ENCODE assay signal across 12 mouse cellular contexts in genomic region chr10:19352006-19352877, GRCm38 (mm10). TPM values are rescaled to one million over a fixed set of nuclear protein-coding genes. Genes with fewer than 3 reads are reported as not detected.
DNase-seq lines count a peak whose midpoint lies in the region; ATAC-seq and TF ChIP-seq lines count a peak whose summit lies in the region.
"Had no signal": no experiment of that assay in that cellular context is flagged by ENCODE, and none has a peak within 500 bp of the region (broad histone marks: within the 10 kb centered on the region; RNA-seq: fewer than 3 reads in every experiment).

No protein-coding gene starts in this region.

- peaks cover 75% of the 10 kb centered on the region for H3K27me3 ChIP-seq in heart, postnatal 0 days (ENCODE audit: control insufficient read depth, insufficient read depth, low read length)
- peaks cover 99% of the 10 kb centered on the region for H3K27me3 ChIP-seq in embryonic facial prominence, embryonic 10.5 days (replicated peaks; ENCODE audit: low read depth, poor library complexity, severe bottlenecking)
- H3K27me3 ChIP-seq in hindbrain, embryonic 15.5 days, result peaks cover 73% of the 10 kb centered on the region

- H3K4me3 ChIP-seq in heart, postnatal 0 days (ENCODE audit: low read depth, low read length), result peak overlapping the region; percentile 15
- peak overlapping the region; percentile 35 for H3K4me3 ChIP-seq in embryonic facial prominence, embryonic 10.5 days
- H3K4me3 ChIP-seq in hindbrain, embryonic 15.5 days, result no peak overlapping the region

- 4% methylated on average over 24 of the region's 24 CpGs for WGBS in heart, postnatal 0 days
- WGBS in embryonic facial prominence, embryonic 10.5 days, result 1% methylated on average over 24 of the region's 24 CpGs
- WGBS in hindbrain, embryonic 15.5 days, result 1% methylated on average over 24 of the region's 24 CpGs

- no peak overlapping the region for H3K27ac ChIP-seq in heart, postnatal 0 days (ENCODE audit: low read depth)
- H3K27ac ChIP-seq in embryonic facial prominence, embryonic 10.5 days (replicated peaks), result no peak overlapping the region
- no peak overlapping the region for H3K27ac ChIP-seq in hindbrain, embryonic 15.5 days (replicated peaks)

- H3K36me3 ChIP-seq in heart, postnatal 0 days (replicated peaks; ENCODE audit: control insufficient read depth, insufficient read depth, low read length), result no peaks in the 10 kb centered on the region
- no peaks in the 10 kb centered on the region for H3K36me3 ChIP-seq in embryonic facial prominence, embryonic 10.5 days (replicated peaks)
- no peaks in the 10 kb centered on the region for H3K36me3 ChIP-seq in hindbrain, embryonic 15.5 days

- ATAC-seq in heart, postnatal 0 days (ENCODE audit: insufficient read depth, low read depth), result no peak
- no peak for ATAC-seq in hindbrain, embryonic 15.5 days (ENCODE audit: low FRiP score, low read depth)

- TF ChIP-seq CTCF in heart, postnatal 0 days (IDR thresholded peaks at IDR 0.05; ENCODE audit: low read depth), result no peak

- TF ChIP-seq EP300 in heart, postnatal 0 days (IDR thresholded peaks at IDR 0.05; ENCODE audit: low read depth), result no peak

- H3K4me2 ChIP-seq in heart, postnatal 0 days (ENCODE audit: low read depth, low read length), result no peak overlapping the region
- H3K4me2 ChIP-seq in hindbrain, embryonic 15.5 days, result 0 out of 2 replicates have a peak overlapping the region, but pooled peaks have one; percentile 9

- H3K9ac ChIP-seq in heart, postnatal 0 days (replicated peaks; ENCODE audit: low read depth, low read length), result no peak overlapping the region
- H3K9ac ChIP-seq in hindbrain, embryonic 15.5 days, result no peak overlapping the region

- DNase-seq in heart, postnatal 0 days (ENCODE audit: low spot score), result no peak
- no peak for DNase-seq in heart, postnatal 4 days
- DNase-seq in embryonic facial prominence, embryonic 10.5 days (ENCODE audit: low spot score), result peak; percentile 49
- peak; percentile 38 for DNase-seq in retina, embryonic 14.5 days (ENCODE audit: low spot score)
- no peak for DNase-seq in ovary, postnatal 10 days (ENCODE audit: low spot score)
- no peak for DNase-seq in T-cell, adult 2 months (ENCODE audit: low spot score)
- DNase-seq: gastrocnemius, postnatal 36 days; lung, adult 18-20 months had no signal

- no peaks in the 10 kb centered on the region for H3K9me3 ChIP-seq in heart, postnatal 0 days (replicated peaks; ENCODE audit: control insufficient read depth, low read length)
- H3K9me3 ChIP-seq in embryonic facial prominence, embryonic 10.5 days, result no peaks in the 10 kb centered on the region
- no peaks in the 10 kb centered on the region for H3K9me3 ChIP-seq in hindbrain, embryonic 15.5 days

- H3K4me1 ChIP-seq in heart, postnatal 0 days (ENCODE audit: control insufficient read depth, insufficient read depth), result peaks cover 5% of the 10 kb centered on the region; the same call in 1 of the 2 replicates
- peaks cover 19% of the 10 kb centered on the region for H3K4me1 ChIP-seq in embryonic facial prominence, embryonic 10.5 days
- peaks cover 10% of the 10 kb centered on the region for H3K4me1 ChIP-seq in hindbrain, embryonic 15.5 days (replicated peaks)

RNA-seq across cellular contexts. Expression of gene Olig3, which starts 4.1 kb away (rescaled TPM):
- total RNA-seq in heart, postnatal 0 days (2014; rRNA removed; ENCODE audit: low replicate concordance), result not detected in 2 replicates
- polyA plus RNA-seq in heart, postnatal 0 days (2015; fragmentation: Nextera tagmentation; extraction: Ambion mirVana), result not detected in 2 replicates
- total RNA-seq in heart, postnatal 4 days (2021), result not detected
- polyA plus RNA-seq in embryonic facial prominence, embryonic 10.5 days (2016; fragmentation: Nextera tagmentation; extraction: Ambion mirVana), result 3.4 and 10.2 TPM in 2 replicates
- 11.3 and 11.6 TPM in 2 replicates for polyA plus RNA-seq in hindbrain, embryonic 15.5 days (2015; fragmentation: Nextera tagmentation; extraction: Ambion mirVana)
- total RNA-seq: gastrocnemius, postnatal 36 days; left cerebral cortex, postnatal 14 days had no signal
- polyA plus RNA-seq: kidney, embryonic 16.5 days; small intestine, adult 2 months had no signal

Comparison
In these comparisons a context has a peak if more than half of its experiments do, and no peak if none do; other contexts are left out.
1. DNase-seq: peak in embryonic facial prominence, embryonic 10.5 days (single experiment) and retina, embryonic 14.5 days (single experiment); none in heart, postnatal 0 days (single experiment), heart, postnatal 4 days (single experiment), ovary, postnatal 10 days (single experiment) and T-cell, adult 2 months (single experiment).